Mouse (Mus musculus) erythroblast, embryonic 14.5 days (primary cell): Measurements from ENCODE around the gene Ptprz1.

ENCODE experiments used
- GATA1 ChIP-seq: IDR thresholded peaks from 2 replicates; pipeline ENCODE4 v1.6.1; 2012; ENCODE audit warnings: low read length, inconsistent platforms, mixed read lengths
- TAL1 ChIP-seq: IDR thresholded peaks from 3 replicates; pipeline ENCODE4 v1.6.1; 2012; ENCODE audit warnings: low read length, inconsistent platforms, mixed read lengths

DNA sequence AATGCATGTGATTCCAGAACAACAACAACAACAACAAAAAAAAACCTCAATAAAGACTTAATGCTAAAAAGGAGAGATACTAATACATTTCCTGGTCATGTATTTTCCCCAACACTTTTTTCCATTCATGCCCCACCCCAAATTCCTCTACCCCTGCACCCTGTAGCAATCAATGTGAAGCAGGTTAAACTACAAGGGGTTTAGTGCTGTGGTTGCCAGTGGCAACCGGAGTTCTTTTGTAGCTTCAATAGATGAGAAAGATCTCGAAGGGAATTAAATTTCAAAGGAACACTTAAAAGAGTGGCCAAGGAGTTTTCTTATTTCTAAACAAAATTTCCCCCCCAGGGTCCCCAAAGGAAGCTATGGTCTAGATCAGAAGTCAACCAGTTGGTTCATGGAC is 200.8 kb downstream of the Ptprz1 start:
- TF ChIP-seq GATA1 (no peak), TAL1 (no peak)
